Mouse (Mus musculus) heart, embryonic 11.5 days (tissue): Measurements from ENCODE around the gene Idh2. TPM values are rescaled to one million over a fixed set of nuclear protein-coding genes. Genes with fewer than 3 reads are reported as not detected.

ENCODE experiments used
- ATAC-seq: fragments of 200-750 bp; cut with Nextera tagmentation; replicated peaks from 2 replicates; pipeline ENCODE4 v1.8.0; 2017; ENCODE audit warnings: moderate library complexity; ENCODE audit not compliant: insufficient number of reproducible peaks, low FRiP score, low TSS enrichment
- H3K27ac ChIP-seq: fragments of 300-500 bp; sonication (generic); 2 replicates; pipeline ENCODE4 v1.5.1; 2014; ENCODE audit warnings: mild to moderate bottlenecking, low read depth, low read length
- H3K27me3 ChIP-seq: fragments of 300-500 bp; sonication (generic); 2 replicates; pipeline ENCODE4 v1.6.1; 2014; ENCODE audit warnings: mild to moderate bottlenecking, low read length, mixed read lengths; ENCODE audit not compliant: control insufficient read depth, insufficient read depth
- H3K36me3 ChIP-seq: fragments of 300-500 bp; sonication (generic); 2 replicates; pipeline ENCODE4 v1.6.1; 2014; ENCODE audit warnings: mild to moderate bottlenecking, low read length, moderate library complexity, mixed read lengths; ENCODE audit not compliant: control insufficient read depth, insufficient read depth
- H3K4me1 ChIP-seq: fragments of 300-500 bp; sonication (generic); 2 replicates; pipeline ENCODE4 v1.6.1; 2014; ENCODE audit warnings: low read length; ENCODE audit not compliant: control insufficient read depth, insufficient read depth
- H3K4me2 ChIP-seq: fragments of 300-500 bp; sonication (generic); 2 replicates; pipeline ENCODE4 v1.6.1; 2014; ENCODE audit warnings: mild to moderate bottlenecking, moderate library complexity
- H3K4me3 ChIP-seq: fragments of 300-500 bp; sonication (generic); 2 replicates; pipeline ENCODE4 v1.5.1; 2014; ENCODE audit warnings: low read depth, low read length
- H3K9ac ChIP-seq: fragments of 300-500 bp; sonication (generic); 2 replicates; pipeline ENCODE4 v1.6.1; 2014; ENCODE audit warnings: mild to moderate bottlenecking, low read depth, low read length, moderate library complexity
- H3K9me3 ChIP-seq: fragments of 300-500 bp; sonication (generic); replicated peaks from 2 replicates; pipeline ENCODE4 v1.6.1; 2016; ENCODE audit warnings: low read length; ENCODE audit not compliant: control insufficient read depth
- WGBS: fragments of 180-500 bp; shearing (Covaris S2); extraction: QIAGEN DNeasy Blood & Tissue Kit; methylation state at CpG from one replicate; pipeline ENCODE4 v1.1.7; 2014; ENCODE audit not compliant: insufficient replicate concordance; 5-methylcytosine and 5-hydroxymethylcytosine counted together
- polyA plus RNA-seq: library from polyadenylated mRNA; unstranded; fragments of >200 nt; fragmentation: Nextera tagmentation; extraction: Ambion mirVana; gene quantifications from 2 replicates; pipeline ENCODE4 v1.2.1, GENCODE M21; 2014

Idh2 gene
- polyA plus RNA-seq, 1 experiment from 2014 or later = 1,200 TPM

DNA sequence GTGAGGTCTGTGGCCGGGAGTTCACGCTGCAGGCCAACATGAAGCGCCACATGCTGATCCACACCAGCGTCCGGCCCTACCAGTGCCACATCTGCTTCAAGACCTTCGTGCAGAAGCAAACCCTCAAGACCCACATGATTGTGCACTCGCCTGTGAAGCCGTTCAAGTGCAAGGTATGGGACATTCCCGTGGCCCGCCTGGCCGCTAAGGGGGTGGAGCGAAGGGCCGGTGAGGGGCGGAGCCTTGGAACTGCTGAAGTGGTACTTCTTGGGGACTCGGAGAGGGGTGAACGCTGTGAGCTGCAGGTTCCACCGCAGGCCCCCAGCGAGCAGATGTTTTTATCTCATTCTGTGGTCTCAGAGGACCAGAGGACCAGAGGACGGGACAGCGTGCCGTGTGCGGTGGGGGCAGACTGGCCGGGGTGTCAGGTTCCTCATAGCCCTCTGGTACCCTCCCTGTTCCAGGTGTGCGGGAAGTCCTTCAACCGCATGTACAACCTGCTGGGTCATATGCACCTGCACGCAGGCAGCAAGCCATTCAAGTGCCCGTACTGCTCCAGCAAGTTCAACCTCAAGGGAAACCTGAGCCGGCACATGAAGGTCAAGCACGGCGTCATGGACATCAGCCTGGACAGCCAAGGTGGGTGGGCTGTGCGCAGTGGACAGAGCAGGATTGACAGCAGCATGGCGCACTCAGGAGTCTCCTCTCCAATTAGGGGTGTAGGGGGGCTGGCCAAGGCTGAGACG, 29.0 kb downstream of the Idh2 start:
- H3K36me3 ChIP-seq = peaks cover 32% of the 10 kb centered on the region

DNA sequence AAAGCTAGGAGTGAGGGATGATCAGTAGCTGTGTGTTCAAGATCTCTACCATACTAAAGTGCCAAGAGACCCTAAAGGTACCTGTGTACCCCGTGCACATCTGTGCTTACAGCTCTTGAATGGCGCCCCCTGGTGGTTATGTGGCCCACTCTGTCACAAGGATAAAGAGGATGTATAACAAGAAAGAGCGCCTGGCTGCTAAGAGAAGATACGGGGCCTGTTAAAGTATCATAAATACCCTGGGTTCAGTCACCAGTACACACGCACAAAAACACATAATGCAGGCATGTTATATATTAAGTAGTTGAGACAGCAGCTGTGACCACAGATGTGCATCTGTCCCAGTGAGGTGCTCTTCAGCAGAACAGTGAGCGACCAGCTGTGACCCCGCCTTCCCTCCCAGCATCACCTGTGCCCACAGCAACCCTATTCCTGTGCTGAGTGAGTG, 30.7 kb downstream of the Idh2 start:
- H3K4me1 ChIP-seq = 0 out of 2 replicates have a peak, but pooled peaks cover 2% of the 10 kb centered on the region
- no peak overlapping the region for H3K4me2 ChIP-seq
- H3K36me3 ChIP-seq = peaks cover 25% of the 10 kb centered on the region
- H3K4me3 ChIP-seq = no peak overlapping the region
- 66% methylated on average over 7 of the region's 7 CpGs for WGBS
- H3K27me3 ChIP-seq = no peaks in the 10 kb centered on the region
- ATAC-seq = no peak
- no peak overlapping the region for H3K27ac ChIP-seq
- H3K9me3 ChIP-seq = no peaks in the 10 kb centered on the region
- no peak overlapping the region for H3K9ac ChIP-seq

More for the DNA sequence above, 29.0 kb downstream of the Idh2 start:
- Histone ChIP-seq H3K4me1 (no peaks in the 10 kb centered on the region), H3K27me3 (no peaks in the 10 kb centered on the region), H3K9me3 (no peaks in the 10 kb centered on the region), H3K4me2 (no peak overlapping the region), H3K27ac (no peak overlapping the region), H3K4me3 (no peak overlapping the region), H3K9ac (no peak overlapping the region)
- peak; percentile 18; the same call in 1 of the 2 replicates for ATAC-seq
- WGBS = 81% methylated on average over 33 of the region's 33 CpGs

DNA sequence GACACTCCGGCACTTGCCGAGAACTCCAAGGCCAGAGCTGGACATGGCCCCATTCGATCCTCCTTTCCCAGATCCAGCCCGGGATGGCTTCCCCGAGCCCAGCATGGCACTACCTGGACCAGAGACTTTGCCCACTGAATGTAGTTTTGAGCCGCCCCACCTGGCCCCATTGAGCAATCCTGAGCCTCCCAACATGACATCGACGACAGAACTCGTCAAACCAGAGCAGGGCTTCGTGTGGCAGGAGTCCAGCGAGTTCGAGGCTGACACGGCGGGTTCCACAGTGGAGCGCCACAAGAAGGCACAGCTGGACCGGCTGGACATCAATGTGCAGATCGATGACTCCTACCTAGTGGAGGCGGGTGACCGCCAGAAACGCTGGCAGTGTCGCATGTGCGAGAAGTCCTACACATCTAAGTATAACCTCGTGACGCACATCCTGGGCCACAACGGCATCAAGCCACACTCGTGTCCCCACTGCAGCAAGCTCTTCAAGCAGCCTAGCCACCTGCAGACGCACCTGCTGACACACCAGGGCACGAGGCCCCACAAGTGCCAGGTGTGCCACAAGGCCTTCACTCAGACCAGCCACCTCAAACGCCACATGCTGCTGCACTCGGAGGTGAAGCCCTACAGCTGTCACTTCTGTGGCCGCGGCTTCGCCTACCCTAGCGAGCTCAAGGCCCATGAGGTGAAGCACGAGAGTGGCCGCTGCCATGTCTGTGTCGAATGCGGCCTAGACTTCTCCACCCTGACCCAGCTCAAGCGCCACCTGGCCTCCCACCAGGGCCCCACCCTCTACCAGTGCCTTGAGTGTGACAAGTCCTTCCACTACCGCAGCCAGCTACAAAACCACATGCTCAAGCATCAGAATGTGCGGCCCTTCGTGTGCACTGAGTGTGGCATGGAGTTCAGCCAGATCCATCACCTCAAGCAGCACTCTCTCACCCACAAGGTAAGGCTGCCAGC, 33.3 kb downstream of the Idh2 start:
- Histone ChIP-seq H3K27ac (no peak overlapping the region), H3K4me1 (peaks cover 24% of the 10 kb centered on the region), H3K4me2 (no peak overlapping the region), H3K9ac (no peak overlapping the region), H3K9me3 (no peaks in the 10 kb centered on the region), H3K27me3 (no peaks in the 10 kb centered on the region), H3K4me3 (no peak overlapping the region), H3K36me3 (peaks cover 19% of the 10 kb centered on the region)
- ATAC-seq = no peak
- 88% methylated on average over 42 of the region's 42 CpGs for WGBS

DNA sequence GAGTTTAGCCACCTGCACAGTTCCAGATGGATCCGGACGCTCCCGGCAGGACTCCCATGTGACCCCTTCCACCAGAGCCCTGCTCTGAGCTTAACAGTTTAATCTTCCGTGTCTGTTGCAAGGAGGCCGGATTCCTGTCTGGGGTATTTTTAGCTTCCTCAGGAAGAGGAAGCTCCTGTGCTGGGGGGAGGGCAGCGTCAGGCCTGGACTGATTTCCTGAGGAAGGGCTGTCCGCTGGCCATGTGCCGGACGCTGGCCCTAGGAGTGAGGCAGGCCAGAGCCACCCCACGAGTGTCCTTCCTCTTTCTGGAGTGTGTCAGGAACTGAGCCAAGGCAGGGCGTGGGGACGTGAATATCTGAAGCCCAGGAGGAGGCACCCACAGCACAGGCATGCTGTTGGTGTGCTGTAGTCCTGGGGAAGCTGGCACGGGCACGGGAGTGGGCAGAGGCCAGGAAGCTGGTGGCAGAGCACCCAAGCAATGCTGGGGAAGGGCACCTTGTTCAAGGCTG, 36.3 kb downstream of the Idh2 start:
- peak; percentile 50 for ATAC-seq
- peak overlapping the region; percentile 93 for H3K27ac ChIP-seq
- peaks cover 19% of the 10 kb centered on the region for H3K36me3 ChIP-seq
- H3K9ac ChIP-seq = peak overlapping the region; percentile 62
- H3K4me2 ChIP-seq = peak overlapping the region; percentile 54
- H3K27me3 ChIP-seq = no peaks in the 10 kb centered on the region
- WGBS = 6% methylated on average over 14 of the region's 14 CpGs
- H3K4me3 ChIP-seq = peak overlapping the region; percentile 12; the same call in 1 of the 2 replicates
- no peaks in the 10 kb centered on the region for H3K9me3 ChIP-seq
- peaks cover 54% of the 10 kb centered on the region for H3K4me1 ChIP-seq

DNA sequence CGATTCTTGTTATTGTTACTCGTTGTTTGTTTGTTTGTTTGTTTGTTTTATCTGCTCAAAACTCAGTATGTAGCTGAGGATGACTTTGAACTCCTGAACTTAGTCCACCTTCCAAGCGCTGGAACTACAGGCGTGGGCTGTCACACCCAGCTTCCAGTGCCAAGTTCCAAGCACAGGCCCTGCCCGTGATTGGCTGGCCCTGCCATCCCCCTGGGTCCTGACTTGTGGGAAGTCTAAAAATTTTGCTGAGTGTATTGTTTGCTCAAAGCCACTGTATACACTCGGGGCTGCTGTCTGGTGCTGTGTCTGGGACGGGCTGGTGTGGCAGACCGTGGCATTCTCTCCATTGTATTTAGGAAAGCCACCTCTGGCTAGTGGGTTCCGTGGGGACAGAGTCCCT, 37.4 kb downstream of the Idh2 start:
- WGBS = 64% methylated on average over 9 of the region's 9 CpGs
- Histone ChIP-seq H3K27ac (peak overlapping the region; percentile 93), H3K4me3 (no peak overlapping the region), H3K4me1 (peaks cover 54% of the 10 kb centered on the region), H3K9ac (no peak overlapping the region), H3K4me2 (no peak overlapping the region), H3K9me3 (no peaks in the 10 kb centered on the region), H3K27me3 (no peaks in the 10 kb centered on the region), H3K36me3 (peaks cover 17% of the 10 kb centered on the region)
- ATAC-seq = no peak

DNA sequence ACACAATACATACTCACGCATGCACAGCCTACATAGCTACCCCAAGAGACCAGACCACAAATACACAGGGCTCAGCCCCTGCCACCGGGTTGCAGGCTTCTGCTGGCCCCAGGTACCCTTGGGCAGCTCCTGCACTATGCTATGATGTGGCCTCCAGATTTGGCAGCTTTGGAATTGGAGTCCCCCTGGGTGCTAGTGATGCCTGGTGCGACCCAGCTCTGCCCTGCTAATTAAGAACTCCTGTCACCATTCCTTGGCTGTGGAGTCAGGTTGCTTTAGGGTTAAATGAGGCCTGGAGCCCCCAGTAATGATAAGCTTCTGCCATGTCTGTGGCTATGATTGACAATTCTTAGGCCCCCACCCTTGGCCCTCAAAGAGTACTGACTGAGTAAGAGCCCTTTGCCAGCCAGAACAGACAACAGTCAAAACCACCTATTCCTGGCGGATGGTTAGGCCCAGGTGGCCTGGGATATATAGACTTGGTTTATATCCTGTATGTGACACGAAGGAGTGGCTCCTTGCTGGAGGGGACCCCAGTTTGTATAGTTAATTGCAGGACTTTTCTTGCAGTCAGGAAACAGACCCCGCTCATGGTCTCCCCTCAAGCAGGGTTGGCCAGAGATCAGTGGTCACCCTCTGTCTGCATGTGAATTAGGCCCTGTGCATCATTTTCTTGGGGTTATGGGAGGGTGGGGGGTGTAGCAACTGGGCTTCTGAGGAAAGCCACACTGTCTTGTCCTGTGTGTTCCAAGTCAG, 38.1 kb downstream of the Idh2 start:
- H3K4me1 ChIP-seq = peaks cover 54% of the 10 kb centered on the region
- H3K4me2 ChIP-seq = no peak overlapping the region
- H3K27ac ChIP-seq = no peak overlapping the region
- no peaks in the 10 kb centered on the region for H3K9me3 ChIP-seq
- no peak for ATAC-seq
- H3K9ac ChIP-seq = no peak overlapping the region
- 55% methylated on average over 6 of the region's 6 CpGs for WGBS
- H3K27me3 ChIP-seq = no peaks in the 10 kb centered on the region
- peaks cover 11% of the 10 kb centered on the region for H3K36me3 ChIP-seq
- H3K4me3 ChIP-seq = no peak overlapping the region

DNA sequence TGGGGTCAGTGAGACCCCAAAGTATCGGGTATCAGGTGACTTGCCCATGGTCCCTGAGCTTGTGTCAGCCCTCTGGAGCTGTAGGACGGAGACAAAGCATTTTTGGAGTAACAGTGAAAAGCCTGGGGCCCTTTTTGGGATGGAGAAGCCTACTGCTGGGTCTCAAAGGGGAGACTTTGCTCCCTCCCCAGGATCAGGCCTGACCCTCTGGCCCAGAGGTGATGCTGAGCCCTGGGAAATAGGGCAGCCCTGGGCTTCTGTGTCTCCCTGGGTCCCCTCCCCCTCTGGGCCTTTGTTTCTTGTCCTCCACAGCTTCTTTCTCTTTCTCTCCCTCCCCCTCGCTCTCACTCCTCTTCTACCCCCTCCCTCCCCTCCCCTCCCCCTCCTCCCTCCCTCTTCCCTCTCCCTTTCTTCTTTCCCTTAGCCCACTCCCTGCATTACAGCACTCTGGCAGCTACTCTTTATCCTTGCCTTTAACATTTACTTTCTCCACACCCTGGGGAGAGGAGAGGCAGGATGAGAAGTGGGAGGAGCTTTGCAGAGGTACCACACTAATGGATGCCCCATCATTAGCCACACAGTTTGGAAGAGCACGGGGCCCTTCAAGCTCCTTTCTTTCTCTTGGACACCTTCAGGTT, 39.1 kb downstream of the Idh2 start:
- peaks cover 63% of the 10 kb centered on the region for H3K4me1 ChIP-seq
- H3K4me3 ChIP-seq = no peak overlapping the region
- H3K27me3 ChIP-seq = no peaks in the 10 kb centered on the region
- 38% methylated on average over 4 of the region's 4 CpGs for WGBS
- ATAC-seq = no peak
- no peak overlapping the region for H3K27ac ChIP-seq
- no peaks in the 10 kb centered on the region for H3K9me3 ChIP-seq
- no peaks in the 10 kb centered on the region for H3K36me3 ChIP-seq
- H3K4me2 ChIP-seq = peak overlapping the region; percentile 19
- H3K9ac ChIP-seq = 0 out of 2 replicates have a peak overlapping the region, but pooled peaks have one; percentile 22
